Mouse (Mus musculus): ENCODE data around the gene Tmem72. TPM values are rescaled to one million over a fixed set of nuclear protein-coding genes. Genes with fewer than 3 reads are reported as not detected.
A peak's percentile ranks its signal among the peaks of the same experiment; 100 is the strongest.

The Tmem72 gene
- polyA plus RNA-seq, 1 experiment from 2014 or later = 0.29 TPM

GRCm38 (mm10) chr6:116639663-116640062 lies 77.0 kb downstream of the Tmem72 start:
- Histone ChIP-seq H3K27ac (replicated peaks) (no peak overlapping the region), H3K9ac (no peak overlapping the region), H3K4me3 (no peak overlapping the region), H3K36me3 (peaks cover 17% of the 10 kb centered on the region; the same call in 1 of the 2 replicates), H3K9me3 (no peaks in the 10 kb centered on the region), H3K4me2 (no peak overlapping the region), H3K27me3 (no peaks in the 10 kb centered on the region), H3K4me1 (replicated peaks) (no peaks in the 10 kb centered on the region)
- WGBS = 73% methylated on average over 2 of the region's 2 CpGs
- no peak for ATAC-seq (ENCODE audit: low read depth)

- Histone ChIP-seq H3K9me3 (no peaks in the 10 kb centered on the region), H3K36me3 (0 out of 2 replicates have a peak, but pooled peaks cover 14% of the 10 kb centered on the region), H3K9ac (no peak overlapping the region), H3K27ac (replicated peaks) (no peak overlapping the region), H3K4me2 (no peak overlapping the region), H3K4me3 (no peak overlapping the region), H3K27me3 (no peaks in the 10 kb centered on the region), H3K4me1 (replicated peaks) (no peaks in the 10 kb centered on the region)
- WGBS = 92% methylated on average over 2 of the region's 2 CpGs
- ATAC-seq (ENCODE audit: low read depth) = no peak
Measured at GRCm38 (mm10) chr6:116638871-116639270, 77.8 kb downstream of the Tmem72 start.

- Histone ChIP-seq H3K9ac (no peak overlapping the region), H3K4me3 (no peak overlapping the region), H3K9me3 (no peaks in the 10 kb centered on the region), H3K4me2 (no peak overlapping the region), H3K4me1 (replicated peaks) (no peaks in the 10 kb centered on the region), H3K36me3 (0 out of 2 replicates have a peak, but pooled peaks cover 14% of the 10 kb centered on the region), H3K27ac (replicated peaks) (no peak overlapping the region), H3K27me3 (no peaks in the 10 kb centered on the region)
- 84% methylated on average over 5 of the region's 5 CpGs for WGBS
- no peak for ATAC-seq (ENCODE audit: low read depth)
Measured at GRCm38 (mm10) chr6:116637496-116637895, 79.2 kb downstream of the Tmem72 start.

GRCm38 (mm10) chr6:116636581-116637235 lies 80.0 kb downstream of the Tmem72 start:
- H3K27ac ChIP-seq (replicated peaks) = no peak overlapping the region
- H3K4me2 ChIP-seq = no peak overlapping the region
- H3K4me1 ChIP-seq (replicated peaks) = no peaks in the 10 kb centered on the region
- H3K4me3 ChIP-seq = no peak overlapping the region
- H3K9me3 ChIP-seq = no peaks in the 10 kb centered on the region
- WGBS = 82% methylated on average over 9 of the region's 9 CpGs
- ATAC-seq (ENCODE audit: low read depth) = no peak
- 0 out of 2 replicates have a peak, but pooled peaks cover 12% of the 10 kb centered on the region for H3K36me3 ChIP-seq
- H3K9ac ChIP-seq = no peak overlapping the region
- H3K27me3 ChIP-seq = no peaks in the 10 kb centered on the region

GRCm38 (mm10) chr6:116635251-116636180 lies 81.2 kb downstream of the Tmem72 start:
- no peak for ATAC-seq (ENCODE audit: low read depth)
- Histone ChIP-seq H3K36me3 (0 out of 2 replicates have a peak, but pooled peaks cover 8% of the 10 kb centered on the region), H3K4me1 (replicated peaks) (no peaks in the 10 kb centered on the region; the same call in 1 of the 2 replicates), H3K4me3 (no peak overlapping the region), H3K27me3 (no peaks in the 10 kb centered on the region), H3K9me3 (no peaks in the 10 kb centered on the region), H3K27ac (replicated peaks) (no peak overlapping the region; the same call in 1 of the 2 replicates), H3K9ac (no peak overlapping the region), H3K4me2 (no peak overlapping the region)
- WGBS = 74% methylated on average over 10 of the region's 10 CpGs

- Histone ChIP-seq H3K9ac (no peak overlapping the region), H3K27ac (replicated peaks) (no peak overlapping the region), H3K9me3 (no peaks in the 10 kb centered on the region), H3K4me3 (no peak overlapping the region), H3K27me3 (no peaks in the 10 kb centered on the region), H3K4me2 (no peak overlapping the region), H3K36me3 (0 out of 2 replicates have a peak, but pooled peaks cover 5% of the 10 kb centered on the region), H3K4me1 (replicated peaks) (peaks cover 11% of the 10 kb centered on the region)
- whole genome bisulfite sequencing = 94% methylated on average over 17 of the region's 17 CpGs
- no peak for ATAC-seq (ENCODE audit: low read depth)
Measured at GRCm38 (mm10) chr6:116633741-116634695, 82.7 kb downstream of the Tmem72 start.

- H3K4me1 ChIP-seq (replicated peaks) = peaks cover 20% of the 10 kb centered on the region
- no peak overlapping the region for H3K4me3 ChIP-seq
- no peak overlapping the region for H3K4me2 ChIP-seq
- no peak overlapping the region for H3K9ac ChIP-seq
- WGBS = 60% methylated on average over 1 of the region's 1 CpGs
- H3K27me3 ChIP-seq = no peaks in the 10 kb centered on the region
- no peak overlapping the region for H3K27ac ChIP-seq (replicated peaks)
- peaks cover 5% of the 10 kb centered on the region; the same call in 1 of the 2 replicates for H3K36me3 ChIP-seq
- no peak for ATAC-seq (ENCODE audit: low read depth)
- H3K9me3 ChIP-seq = no peaks in the 10 kb centered on the region
Measured at GRCm38 (mm10) chr6:116632129-116632528, 84.6 kb downstream of the Tmem72 start.

GRCm38 (mm10) chr6:116629766-116630165 lies 86.9 kb downstream of the Tmem72 start:
- Histone ChIP-seq H3K4me3 (no peak overlapping the region), H3K9me3 (no peaks in the 10 kb centered on the region), H3K4me2 (peak overlapping the region; percentile 83; the same call in 1 of the 2 replicates), H3K9ac (no peak overlapping the region), H3K27ac (replicated peaks) (peak overlapping the region; percentile 96), H3K27me3 (no peaks in the 10 kb centered on the region), H3K36me3 (peaks cover 20% of the 10 kb centered on the region), H3K4me1 (replicated peaks) (peaks cover 31% of the 10 kb centered on the region)
- no peak for ATAC-seq (ENCODE audit: low read depth)
- WGBS = 70% methylated on average over 10 of the region's 10 CpGs

Small RNA genes within 50 kb of the gene (microRNA-seq; reads per million reads assigned to microRNA genes)
- 0.74 reads per million for gene Mir7043

Other genes with a start within 250 kb of the Tmem72 start
- gene Olfr211, start 227.8 kb downstream of the Tmem72 start, polyA plus RNA-seq (2015; fragmentation: Nextera tagmentation; extraction: Ambion mirVana) = not detected in 2 replicates
- 0.10 TPM in 1 of 2 replicates, not detected in the other for gene Olfr212, start 210.4 kb downstream of the Tmem72 start, polyA plus RNA-seq (2015; fragmentation: Nextera tagmentation; extraction: Ambion mirVana)
- gene Olfr213, start 178.5 kb downstream of the Tmem72 start, polyA plus RNA-seq (2015; fragmentation: Nextera tagmentation; extraction: Ambion mirVana) = not detected in 2 replicates
- gene Gm5580, start 165.8 kb downstream of the Tmem72 start, polyA plus RNA-seq (2015; fragmentation: Nextera tagmentation; extraction: Ambion mirVana) = 0.48 and 0.60 TPM in 2 replicates
- gene Olfr214, start 162.7 kb downstream of the Tmem72 start, polyA plus RNA-seq (2015; fragmentation: Nextera tagmentation; extraction: Ambion mirVana) = not detected in 2 replicates
- not detected in 2 replicates for gene Olfr215, start 132.7 kb downstream of the Tmem72 start, polyA plus RNA-seq (2015; fragmentation: Nextera tagmentation; extraction: Ambion mirVana)
- 160 and 182 TPM in 2 replicates for gene Zfp422, start 87.9 kb downstream of the Tmem72 start, polyA plus RNA-seq (2015; fragmentation: Nextera tagmentation; extraction: Ambion mirVana)
- gene Depp1, start 66.3 kb downstream of the Tmem72 start, polyA plus RNA-seq (2015; fragmentation: Nextera tagmentation; extraction: Ambion mirVana) = 11.0 and 14.5 TPM in 2 replicates
- 24.0 and 25.3 TPM in 2 replicates for gene Rassf4, start 43.0 kb downstream of the Tmem72 start, polyA plus RNA-seq (2015; fragmentation: Nextera tagmentation; extraction: Ambion mirVana)

Data from neural tube, embryonic 13.5 days (tissue).